Mouse (Mus musculus) heart, adult 2 months (tissue): ENCODE data around the gene Camta1.

ENCODE experiments used
- CTCF ChIP-seq: fragments of 200-600 bp; IDR thresholded peaks from 2 replicates; pipeline ENCODE4 v1.8.1; 2022; ENCODE audit warnings: antibody characterized with exemption, mild to moderate bottlenecking, moderate library complexity
- EP300 ChIP-seq: fragments of 200-500 bp; IDR thresholded peaks from 2 replicates; pipeline ENCODE4 v1.6.1; 2011; ENCODE audit warnings: low read depth, low read length, control low read depth; ENCODE audit not compliant: insufficient read depth
- POLR2A ChIP-seq: fragments of 200-500 bp; IDR thresholded peaks from 2 replicates; pipeline ENCODE4 v1.6.1; 2011; ENCODE audit warnings: mild to moderate bottlenecking, low read depth, low read length, control low read depth; ENCODE audit not compliant: insufficient read depth

GRCm38 (mm10) chr4:151306311-151306765 is 555.3 kb downstream of the Camta1 start:
- TF ChIP-seq CTCF, result no peak
- TF ChIP-seq POLR2A, result no peak
- TF ChIP-seq EP300, result no peak
